Mouse (Mus musculus): ENCODE measurements around the gene Pik3r6.

The Pik3r6 gene

GRCm38 (mm10) chr11:68488256-68488824 is 14.5 kb upstream of the Pik3r6 start:
- DNase-seq (ENCODE audit: low spot score), result no peak

- no peak for DNase-seq (ENCODE audit: low spot score)
Observed at GRCm38 (mm10) chr11:68489236-68489635, 13.6 kb upstream of the Pik3r6 start.

GRCm38 (mm10) chr11:68492592-68492991 is 10.2 kb upstream of the Pik3r6 start:
- no peak for DNase-seq (ENCODE audit: low spot score)

- no peak for DNase-seq (ENCODE audit: low spot score)
Observed at GRCm38 (mm10) chr11:68493760-68494159, 9.1 kb upstream of the Pik3r6 start.

GRCm38 (mm10) chr11:68497081-68497480 is 5.7 kb upstream of the Pik3r6 start:
- no peak for DNase-seq (ENCODE audit: low spot score)

- no peak for DNase-seq (ENCODE audit: low spot score)
Observed at GRCm38 (mm10) chr11:68498517-68498916, 4.3 kb upstream of the Pik3r6 start.

GRCm38 (mm10) chr11:68498999-68499699 is 3.7 kb upstream of the Pik3r6 start:
- no peak for DNase-seq (ENCODE audit: low spot score)

- no peak for DNase-seq (ENCODE audit: low spot score)
Observed at GRCm38 (mm10) chr11:68500949-68501350, 1.9 kb upstream of the Pik3r6 start.

GRCm38 (mm10) chr11:68502408-68502807 is 411 bp upstream of the Pik3r6 start:
- no peak for DNase-seq (ENCODE audit: low spot score)

GRCm38 (mm10) chr11:68504913-68505312 is 2.1 kb downstream of the Pik3r6 start:
- no peak for DNase-seq (ENCODE audit: low spot score)

GRCm38 (mm10) chr11:68507246-68507645 is 4.4 kb downstream of the Pik3r6 start:
- DNase-seq (ENCODE audit: low spot score), result no peak

GRCm38 (mm10) chr11:68508619-68509018 is 5.8 kb downstream of the Pik3r6 start:
- DNase-seq (ENCODE audit: low spot score), result no peak

- DNase-seq (ENCODE audit: low spot score), result no peak
Observed at GRCm38 (mm10) chr11:68509194-68509593, 6.4 kb downstream of the Pik3r6 start.

- DNase-seq (ENCODE audit: low spot score), result no peak
Observed at GRCm38 (mm10) chr11:68513969-68514368, 11.2 kb downstream of the Pik3r6 start.

- DNase-seq (ENCODE audit: low spot score), result no peak
Observed at GRCm38 (mm10) chr11:68519362-68519761, 16.5 kb downstream of the Pik3r6 start.

GRCm38 (mm10) chr11:68519815-68520214 is 17.0 kb downstream of the Pik3r6 start:
- DNase-seq (ENCODE audit: low spot score), result no peak

GRCm38 (mm10) chr11:68520439-68520838 is 17.6 kb downstream of the Pik3r6 start:
- no peak for DNase-seq (ENCODE audit: low spot score)

GRCm38 (mm10) chr11:68521352-68521751 is 18.5 kb downstream of the Pik3r6 start:
- no peak for DNase-seq (ENCODE audit: low spot score)

- DNase-seq (ENCODE audit: low spot score), result no peak
Observed at GRCm38 (mm10) chr11:68526441-68526840, 23.6 kb downstream of the Pik3r6 start.

GRCm38 (mm10) chr11:68531066-68531806 is 28.4 kb downstream of the Pik3r6 start:
- no peak for DNase-seq (ENCODE audit: low spot score)

- no peak for DNase-seq (ENCODE audit: low spot score)
Observed at GRCm38 (mm10) chr11:68531941-68532535, 29.2 kb downstream of the Pik3r6 start.

GRCm38 (mm10) chr11:68532773-68533172 is 30.0 kb downstream of the Pik3r6 start:
- no peak for DNase-seq (ENCODE audit: low spot score)

- no peak for DNase-seq (ENCODE audit: low spot score)
Observed at GRCm38 (mm10) chr11:68533971-68534475, 31.2 kb downstream of the Pik3r6 start.

Measured in ovary, adult 18-20 months (tissue).